Mouse (Mus musculus) gonadal fat pad, adult 2 months (tissue): ENCODE results near the gene Vgll4. TPM values are rescaled to one million over a fixed set of nuclear protein-coding genes. Genes with fewer than 3 reads are reported as not detected.
"Not testable (repeated sequence)": the region's sequence is repeated elsewhere in the genome, so short reads cannot be mapped to it uniquely, and the experiment has no call there.

Experiments used
- DNase-seq: peaks from one replicate; pipeline ENCODE4 v3.0.0-alpha.2; 2012; ENCODE audit warnings: low read depth
- polyA plus RNA-seq: library from polyadenylated mRNA; depleted of rRNA; stranded (reverse); fragments of >200 nt; gene quantifications from 2 replicates; pipeline ENCODE4 v1.2.3, GENCODE M21; 2012

Vgll4 gene
- polyA plus RNA-seq, 1 experiment = 62.2 TPM

DNA sequence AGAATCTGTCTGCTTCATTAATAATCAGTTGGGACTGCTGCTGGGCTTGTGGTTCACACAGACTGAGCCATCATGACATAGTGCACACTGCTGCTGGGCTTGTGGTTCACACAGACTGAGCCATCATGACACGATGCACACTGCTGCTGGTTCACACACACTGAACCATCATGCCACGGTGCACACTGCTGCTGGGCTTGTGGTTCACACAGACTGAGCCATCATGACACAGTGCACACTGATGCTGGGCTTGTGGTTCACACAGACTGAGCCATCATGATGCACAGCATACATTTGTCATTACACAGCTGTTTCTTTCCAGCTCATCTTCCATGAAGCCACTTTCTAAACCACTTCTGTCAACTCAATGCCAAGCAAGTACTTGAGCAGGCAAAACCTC lies 30.1 kb downstream of the Vgll4 start:
- DNase-seq = no peak

DNA sequence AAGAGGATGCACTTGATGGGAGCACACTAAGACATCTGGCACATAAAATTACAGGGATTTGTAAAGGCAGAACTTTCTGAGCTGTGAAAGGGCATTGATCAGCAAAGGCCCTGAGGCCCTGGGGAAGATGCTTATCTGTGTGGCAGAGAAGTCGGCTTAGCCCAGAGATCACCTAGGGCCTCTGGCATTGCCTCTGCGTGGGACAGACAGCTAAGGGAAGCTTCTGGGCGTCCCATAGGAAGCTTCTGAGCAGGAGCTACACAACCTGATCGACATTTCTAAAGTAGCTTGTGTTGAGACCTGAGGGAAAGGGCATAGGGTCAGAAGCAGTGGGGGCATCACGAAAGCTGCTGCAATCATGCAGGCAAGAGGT lies 32.9 kb downstream of the Vgll4 start:
- DNase-seq = peak; percentile 89

DNA sequence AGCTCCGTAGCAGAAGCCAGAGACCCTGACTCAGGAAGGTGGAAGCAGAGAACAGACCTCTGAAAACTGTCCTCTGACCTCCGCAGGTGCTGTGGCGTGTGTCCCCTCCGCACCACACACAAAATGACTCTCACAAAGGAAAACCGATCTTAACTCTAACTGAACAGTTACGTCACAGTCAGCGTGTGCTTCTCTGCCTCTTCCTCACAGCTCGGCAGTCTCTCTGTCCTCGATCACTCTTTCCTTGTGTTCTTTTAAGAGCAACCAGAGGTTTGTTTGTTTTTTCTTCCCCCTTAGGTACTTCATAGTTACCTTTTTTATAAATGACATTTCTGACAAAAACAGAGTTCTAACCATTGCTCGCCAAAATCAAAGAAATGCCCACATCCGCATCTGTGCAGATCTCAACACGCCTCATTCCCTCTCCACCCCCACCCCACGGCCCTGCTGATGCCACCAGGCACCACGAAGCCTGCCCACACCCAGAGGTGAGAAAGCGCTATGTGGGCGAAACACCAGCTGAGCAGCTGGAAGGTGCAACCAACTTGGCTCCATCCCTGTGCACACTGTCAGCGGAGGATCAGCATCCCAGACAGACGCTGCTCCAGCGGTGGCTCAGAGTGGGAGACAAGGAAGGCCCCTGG lies 33.4 kb downstream of the Vgll4 start:
- DNase-seq = peak; percentile 80

DNA sequence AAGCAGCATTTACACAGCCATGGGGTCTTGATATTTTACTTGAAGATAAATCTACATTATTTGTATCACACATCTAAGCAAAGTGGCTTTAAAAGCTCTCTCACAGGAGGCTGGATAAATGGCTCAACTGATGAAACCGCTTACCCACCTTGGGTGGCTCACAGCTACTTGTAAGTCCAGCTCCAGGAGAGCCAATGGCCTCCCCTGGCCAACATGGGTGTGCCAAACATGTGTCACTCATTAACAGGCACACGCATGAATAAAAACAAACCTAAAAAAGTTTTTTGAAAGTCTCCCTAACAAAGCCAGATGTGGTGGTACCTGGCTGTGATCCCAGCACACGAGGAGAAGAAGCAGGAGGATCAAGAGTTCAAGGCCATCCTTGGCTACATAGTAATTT lies 34.4 kb downstream of the Vgll4 start:
- DNase-seq = no peak

DNA sequence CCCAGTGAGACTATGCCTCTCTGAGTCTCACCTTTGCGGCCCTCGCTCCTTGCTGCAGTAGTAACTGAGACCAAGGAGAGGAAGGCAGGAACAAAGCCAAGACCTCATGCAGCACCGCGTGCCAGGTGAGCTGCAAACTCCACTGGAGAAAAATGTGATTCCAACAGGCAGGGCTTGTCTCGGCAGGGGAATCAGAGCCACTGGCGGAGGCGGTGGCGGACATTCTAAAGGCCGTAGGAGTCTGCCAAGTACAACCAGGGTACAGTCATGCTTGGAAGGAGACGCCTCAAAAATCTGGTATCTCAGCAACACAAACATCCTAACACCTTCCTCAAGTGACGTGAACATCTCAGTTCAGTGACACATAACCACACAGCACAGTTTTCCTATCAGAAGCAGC lies 35.7 kb downstream of the Vgll4 start:
- DNase-seq = no peak

DNA sequence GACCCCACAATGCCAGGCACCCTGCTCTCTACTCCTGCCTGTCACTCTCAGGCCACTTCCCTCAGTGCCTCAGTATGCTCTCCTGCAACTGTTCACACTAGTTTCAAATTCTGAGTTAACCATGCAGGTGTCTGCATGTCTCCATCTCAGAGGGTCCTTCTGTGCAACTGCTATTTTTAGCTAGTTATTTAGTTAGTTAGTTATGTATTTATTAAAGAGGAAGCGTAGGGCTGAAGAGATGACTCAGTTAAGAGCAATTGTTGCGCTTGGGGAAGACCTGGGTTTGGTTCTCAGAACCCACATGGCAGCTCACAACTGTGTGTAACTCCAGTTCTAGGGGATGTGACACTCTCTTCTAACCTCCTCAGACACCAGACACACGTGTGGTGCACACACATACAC lies 36.8 kb downstream of the Vgll4 start:
- DNase-seq = no peak

DNA sequence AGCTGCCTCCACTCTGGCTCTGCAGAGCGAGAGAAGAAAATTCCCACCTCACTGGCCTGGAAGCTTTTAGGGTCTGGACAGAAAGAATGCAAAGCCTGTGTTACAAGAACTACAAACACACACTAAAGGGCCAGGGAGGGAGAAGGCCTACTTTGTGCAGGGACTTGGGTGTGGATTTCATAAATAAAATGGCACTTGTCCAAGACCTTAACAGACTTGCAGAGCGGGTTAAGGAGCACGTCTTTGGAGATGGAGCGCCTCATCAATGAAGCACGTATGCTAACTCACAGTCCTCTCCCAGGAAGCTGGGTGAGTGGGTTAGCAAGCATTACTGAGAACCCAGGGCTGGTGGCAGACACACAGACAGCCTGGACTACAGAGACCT lies 37.7 kb downstream of the Vgll4 start:
- DNase-seq = no peak

DNA sequence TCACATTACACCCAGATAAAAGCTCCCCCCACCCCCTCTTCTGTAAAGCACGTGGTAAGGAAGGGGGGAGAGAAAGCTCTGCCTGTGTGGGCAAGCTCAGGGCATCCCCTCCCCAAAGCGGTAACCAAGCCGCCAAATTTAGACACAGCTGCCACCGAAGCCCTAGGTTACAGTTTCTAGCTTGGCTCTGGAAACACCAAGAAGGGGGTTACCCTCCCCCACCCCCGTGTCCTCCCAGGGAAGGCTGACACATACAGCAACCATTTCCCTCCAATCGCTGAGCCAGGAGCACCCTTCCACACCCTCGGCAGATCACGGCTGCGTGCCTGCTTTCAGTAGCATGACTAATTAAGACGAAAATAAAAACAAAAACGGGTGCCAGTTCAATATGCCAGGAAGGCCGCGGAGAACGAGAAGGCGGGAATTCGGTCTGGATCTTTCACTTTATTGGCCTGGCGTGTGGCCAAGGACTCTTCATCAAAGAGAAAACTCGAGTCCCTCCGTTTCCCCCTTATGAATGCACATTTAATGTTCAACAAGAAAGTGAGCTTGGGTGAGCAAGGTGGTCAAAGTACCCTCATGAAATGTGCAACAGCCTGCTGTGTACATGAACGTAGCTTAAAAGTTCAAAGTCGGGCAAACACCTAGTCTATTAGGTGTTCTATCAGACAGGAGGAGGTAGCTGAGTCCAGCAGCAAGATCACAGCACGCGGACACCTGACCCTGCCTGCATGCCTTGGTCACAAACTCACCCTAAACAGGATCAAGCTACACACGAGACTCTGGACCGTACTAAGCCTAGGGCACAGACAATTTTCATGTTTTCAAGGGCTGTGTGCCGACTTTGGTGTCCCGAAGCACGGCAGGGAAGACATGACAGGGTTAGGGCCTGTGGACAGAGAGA lies 38.3 kb downstream of the Vgll4 start:
- DNase-seq = no peak

DNA sequence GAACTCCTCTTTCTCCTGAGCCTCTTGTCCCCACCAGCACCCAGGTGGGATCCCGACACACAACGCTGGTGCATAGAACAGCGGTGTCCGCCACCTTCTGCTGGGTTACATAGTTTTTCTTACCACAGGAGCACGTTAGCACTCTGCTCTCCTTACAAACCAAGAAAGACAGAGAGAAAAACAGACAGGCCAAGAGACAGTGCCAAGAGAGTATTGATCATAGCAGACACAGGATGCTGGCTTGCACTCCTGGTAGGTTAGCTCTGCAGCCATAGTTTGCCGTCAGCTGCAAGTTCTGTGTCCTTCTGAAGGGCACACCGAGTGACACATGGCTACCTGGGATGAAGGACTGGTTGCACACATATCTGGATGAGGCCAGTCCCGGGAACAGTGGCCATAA lies 39.1 kb downstream of the Vgll4 start:
- DNase-seq = no peak

DNA sequence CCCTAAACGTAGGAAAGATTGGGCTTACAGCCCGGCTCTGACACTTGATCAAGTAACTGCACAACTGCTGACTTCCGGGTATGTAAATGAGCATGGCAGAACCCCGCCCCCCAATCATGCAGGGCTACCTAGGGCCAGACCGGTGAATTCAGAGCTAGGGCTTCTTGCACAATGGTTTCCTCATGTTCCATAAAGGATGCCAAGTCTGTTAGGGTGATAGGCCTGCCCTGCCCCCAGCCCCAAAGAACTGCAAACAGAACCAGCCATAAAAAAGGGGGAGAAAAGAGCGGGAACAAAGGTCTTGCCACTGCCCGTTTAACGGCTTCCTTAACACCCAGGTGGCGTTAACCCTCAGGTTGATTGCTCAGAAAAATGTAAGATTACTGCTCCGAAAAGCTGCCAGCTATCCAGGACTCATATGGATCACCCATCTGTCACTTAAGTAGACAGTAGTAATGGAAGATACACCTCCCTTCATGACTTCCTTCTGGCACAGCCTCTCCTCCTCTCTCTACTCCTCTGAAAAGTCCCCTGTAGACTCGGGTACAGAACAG lies 39.7 kb downstream of the Vgll4 start:
- DNase-seq = no peak

DNA sequence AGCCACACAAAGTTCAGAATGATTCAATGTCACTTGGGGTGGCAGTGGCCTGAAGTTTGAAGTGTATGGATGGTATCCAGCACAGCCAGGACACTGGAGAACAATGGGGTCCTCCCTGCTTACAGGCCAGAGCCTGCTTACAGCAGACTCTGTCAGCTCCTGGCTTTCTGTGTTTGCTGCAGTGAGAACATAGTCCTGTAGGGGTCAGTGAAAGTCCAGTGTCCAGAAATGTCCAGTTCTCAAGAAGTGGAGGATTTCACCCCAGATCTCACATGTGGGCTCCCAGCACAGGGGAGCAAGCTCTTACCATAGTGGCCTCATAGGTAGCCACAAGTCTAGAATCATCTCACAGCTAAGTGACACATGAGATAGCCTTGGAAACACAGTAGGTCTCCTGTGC lies 40.4 kb downstream of the Vgll4 start:
- no peak for DNase-seq

DNA sequence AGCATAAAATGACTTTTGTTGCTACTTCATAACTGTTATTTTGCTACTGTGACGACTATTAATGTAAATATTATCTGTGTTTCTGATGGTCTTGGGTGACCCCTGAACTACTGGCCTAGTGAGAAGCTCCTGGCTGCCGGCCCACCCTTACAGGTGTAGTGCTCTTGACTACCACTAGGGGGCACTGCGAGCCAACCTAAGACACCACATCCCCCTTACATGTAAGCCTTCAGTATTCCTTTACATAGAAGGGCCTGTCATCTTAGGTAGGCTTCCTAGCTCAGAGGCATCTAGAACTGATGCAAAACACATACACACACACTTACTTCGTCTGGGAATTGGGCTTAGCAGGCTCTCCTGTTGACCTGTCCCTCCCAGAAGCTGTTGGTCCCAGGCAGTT lies 41.3 kb downstream of the Vgll4 start:
- DNase-seq = no peak

DNA sequence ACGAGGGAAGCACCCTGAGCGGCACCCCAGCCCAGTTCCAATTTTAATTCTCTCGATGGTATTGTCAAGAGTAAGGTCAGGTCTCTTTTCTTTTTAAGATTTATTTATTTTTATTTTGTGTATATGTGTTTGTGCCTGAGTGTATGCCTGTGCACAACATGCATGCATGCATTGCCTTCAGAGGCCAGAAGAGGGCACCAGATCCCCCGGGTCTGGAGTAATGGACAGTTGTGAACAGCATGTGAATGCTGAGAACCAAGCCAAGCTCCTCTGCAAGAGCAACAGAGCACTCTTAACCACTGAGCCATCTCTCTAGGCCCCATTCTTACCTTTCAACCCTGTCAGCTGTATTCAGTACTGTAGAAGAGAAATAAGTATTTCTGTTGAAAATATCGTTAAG lies 42.4 kb downstream of the Vgll4 start:
- no peak for DNase-seq

DNA sequence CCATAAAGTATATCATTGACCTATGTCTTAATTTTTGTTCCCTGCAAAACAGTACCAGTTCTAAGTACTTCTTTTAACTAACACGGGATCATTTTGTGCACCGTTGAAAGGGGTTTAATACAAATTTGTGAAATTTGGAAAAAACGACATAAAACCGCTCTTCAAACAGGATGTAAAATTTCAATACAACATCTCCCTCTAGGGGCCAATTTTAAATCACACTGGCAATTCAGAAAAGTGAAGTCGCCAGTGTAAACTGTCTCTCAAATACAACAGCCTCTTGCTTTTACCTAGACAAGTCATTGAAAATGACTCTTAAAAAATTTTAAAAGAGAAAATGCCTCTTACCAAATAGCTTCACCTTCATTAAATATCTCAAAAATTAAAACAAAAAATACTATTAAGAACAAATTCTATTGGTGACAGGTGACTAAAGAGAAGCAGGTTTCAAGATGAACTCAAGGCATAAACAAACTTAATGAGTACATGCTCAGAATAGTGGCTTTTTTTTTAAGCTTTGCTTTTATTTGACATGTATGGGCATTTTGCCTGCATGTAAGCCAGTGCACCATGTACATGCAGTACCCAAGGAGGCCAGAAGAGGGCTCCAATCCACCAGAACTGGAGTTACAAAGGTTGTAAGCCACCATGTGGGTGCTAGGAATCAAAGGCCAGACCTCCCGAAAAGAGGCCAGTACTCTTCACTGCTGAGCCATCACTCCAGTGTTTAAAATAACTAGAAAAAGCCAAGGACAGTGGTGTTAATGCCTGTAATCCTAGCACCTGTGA lies 43.2 kb downstream of the Vgll4 start:
- DNase-seq = no peak

DNA sequence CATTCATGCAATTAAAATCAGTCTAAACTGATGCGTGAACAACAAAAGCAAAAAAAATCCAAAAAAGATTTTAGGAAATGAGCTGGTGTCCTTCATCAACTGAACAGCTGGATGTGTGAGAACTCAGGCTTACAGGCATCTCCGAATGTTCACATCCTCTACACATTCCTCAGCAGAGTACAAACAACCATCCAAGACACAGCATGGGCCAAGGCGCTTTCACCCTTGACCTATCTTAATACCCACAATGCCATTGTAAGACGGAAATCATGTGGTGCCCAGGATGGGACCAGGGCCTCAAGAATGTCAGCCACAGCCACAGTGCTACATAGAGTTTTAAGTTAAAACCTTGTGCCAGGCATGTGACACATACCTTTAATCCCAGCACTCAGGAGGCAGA lies 44.6 kb downstream of the Vgll4 start:
- no peak for DNase-seq

DNA sequence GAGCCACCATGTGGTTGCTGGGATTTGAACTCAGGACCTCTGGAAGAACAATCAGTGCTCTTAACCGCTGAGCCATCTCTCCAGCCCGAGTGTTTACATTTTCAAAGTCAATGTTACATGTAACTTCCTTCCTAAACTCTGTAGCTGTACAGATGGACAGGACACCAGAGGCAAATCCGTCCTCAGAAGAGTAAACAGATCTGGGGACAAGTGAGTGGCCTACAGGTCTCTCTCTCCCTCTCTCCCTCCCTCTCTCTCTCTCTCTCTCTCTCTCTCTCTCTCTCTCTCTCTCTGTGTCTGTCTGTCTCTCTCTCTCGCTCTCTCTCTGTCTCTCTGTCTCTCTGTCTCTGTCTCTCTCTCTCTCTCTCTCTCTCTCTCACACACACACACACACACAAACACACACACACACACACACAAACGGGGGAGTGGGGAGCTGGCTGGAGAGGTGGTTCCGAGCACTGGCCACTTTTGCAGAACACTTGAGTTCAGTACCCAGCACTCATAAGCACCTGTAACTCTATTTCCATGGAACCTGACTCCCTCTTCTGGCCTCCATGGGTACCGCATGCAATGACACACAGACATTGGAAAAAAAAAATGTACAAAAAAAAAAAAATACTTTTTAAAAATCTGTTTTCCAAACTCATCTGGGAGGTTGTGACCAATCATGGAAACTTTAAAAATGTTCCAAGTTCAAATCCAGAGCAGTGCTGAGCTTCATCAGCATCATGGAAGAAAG lies 47.3 kb downstream of the Vgll4 start:
- DNase-seq = not testable (repeated sequence)

DNA sequence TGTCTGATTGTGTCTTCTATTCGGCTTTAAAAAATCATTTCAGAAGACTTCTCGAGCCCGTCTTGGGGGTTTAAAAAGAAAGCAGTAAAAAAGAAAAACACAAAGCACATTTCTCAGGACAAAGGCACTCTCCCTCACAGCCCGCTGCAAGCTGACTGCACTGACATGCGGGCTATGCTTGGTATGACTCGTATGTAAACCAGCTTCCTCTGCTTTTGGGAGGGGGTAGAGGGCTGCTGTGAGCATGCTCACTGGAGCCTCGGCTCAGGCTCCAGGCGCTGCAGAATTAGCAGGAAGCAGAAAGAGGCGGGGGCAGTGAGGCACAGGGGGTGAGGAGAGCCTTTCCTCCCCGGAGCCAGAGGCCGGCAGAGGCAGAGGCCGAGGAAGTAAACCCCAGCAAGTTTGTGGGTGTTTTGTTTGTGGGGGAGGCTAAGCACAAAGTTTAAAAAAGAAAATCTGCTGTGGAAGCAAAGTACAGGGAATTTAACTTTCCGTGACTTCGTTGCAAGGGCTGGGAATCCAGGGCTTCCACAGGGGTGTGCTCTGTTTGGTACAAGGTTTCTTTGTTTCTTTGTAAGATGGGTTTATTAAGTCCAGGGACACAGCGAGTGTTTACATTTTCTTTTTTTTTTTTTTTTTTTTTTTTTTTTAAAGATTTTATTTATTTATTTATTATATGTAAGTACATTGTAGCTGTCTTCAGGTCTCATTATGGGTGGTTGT lies 48.0 kb downstream of the Vgll4 start:
- no peak for DNase-seq

DNA sequence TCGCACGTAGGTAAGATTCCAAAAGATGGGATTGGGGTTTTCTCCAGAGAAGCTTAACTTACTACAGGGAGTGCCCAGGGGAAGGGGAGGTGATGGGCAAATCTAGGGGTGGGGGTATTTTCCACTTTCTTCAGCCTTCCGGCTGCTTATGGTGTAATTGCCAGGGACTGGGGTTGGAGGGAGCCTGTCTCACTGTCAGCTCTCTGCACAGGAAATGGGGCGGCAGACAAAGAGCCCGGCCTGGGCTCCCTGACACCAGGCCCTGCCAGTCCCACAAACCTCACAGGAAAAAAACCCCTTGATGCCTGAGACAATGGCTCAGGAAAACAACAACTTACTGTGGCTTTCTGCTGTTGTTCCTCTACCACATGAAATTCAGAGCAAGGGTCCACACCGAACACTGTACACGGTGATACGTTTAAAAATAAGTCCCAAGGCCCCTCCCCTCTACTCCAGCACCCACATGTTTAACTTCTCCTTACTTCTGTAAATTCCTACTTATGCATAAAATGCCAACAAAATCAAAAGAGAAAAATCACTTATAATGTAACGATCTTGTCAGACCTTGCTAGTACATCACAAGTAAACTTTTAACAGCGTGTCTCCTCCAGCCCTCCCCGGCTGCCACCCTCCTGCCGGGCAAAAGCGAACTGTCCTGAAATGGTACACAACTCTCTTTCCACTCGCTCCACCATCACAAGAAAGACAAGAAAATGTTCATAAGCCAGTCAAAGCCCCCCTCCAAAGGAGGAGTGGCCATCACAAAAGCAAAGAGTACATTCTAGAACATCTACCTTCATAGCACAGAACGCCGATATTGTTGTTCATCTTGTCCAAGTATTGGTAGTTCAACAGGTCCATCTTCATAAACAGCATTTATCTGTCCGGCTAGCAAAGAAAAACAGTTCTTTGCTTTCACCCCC lies 49.0 kb downstream of the Vgll4 start:
- DNase-seq = no peak

DNA sequence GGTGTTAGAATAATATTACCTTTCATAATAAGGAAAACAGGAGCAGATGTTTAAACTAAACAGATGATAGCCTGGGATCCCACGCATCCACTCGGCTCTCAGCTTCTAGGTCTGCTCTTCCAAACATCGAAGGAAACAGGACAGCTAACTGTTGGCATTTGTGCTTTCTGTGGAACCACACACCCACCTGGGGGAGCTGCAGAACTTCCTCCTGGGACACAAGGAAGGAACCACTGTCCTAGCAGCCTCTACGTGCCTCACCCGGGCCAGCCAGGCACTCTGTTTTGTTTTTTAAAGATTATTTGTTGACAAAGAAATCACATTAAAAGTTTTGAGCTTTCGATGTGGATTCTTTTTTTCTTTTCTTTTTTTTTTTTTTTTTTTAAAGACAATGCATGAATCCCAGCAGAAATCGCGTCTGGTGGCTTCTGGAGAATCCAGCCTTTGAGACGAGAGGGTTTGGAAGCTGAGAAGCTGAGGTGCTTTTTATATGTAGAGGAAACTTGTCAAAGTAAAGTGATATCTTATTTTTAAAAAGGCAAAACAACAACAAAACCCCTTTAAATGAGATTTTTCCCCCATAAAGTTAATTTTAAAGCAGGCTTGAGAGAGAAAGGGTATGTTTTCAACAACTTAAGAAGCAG lies 50.0 kb downstream of the Vgll4 start:
- DNase-seq = no peak
